Mouse (Mus musculus): ENCODE measurements around the gene Slc26a8.

DNA sequence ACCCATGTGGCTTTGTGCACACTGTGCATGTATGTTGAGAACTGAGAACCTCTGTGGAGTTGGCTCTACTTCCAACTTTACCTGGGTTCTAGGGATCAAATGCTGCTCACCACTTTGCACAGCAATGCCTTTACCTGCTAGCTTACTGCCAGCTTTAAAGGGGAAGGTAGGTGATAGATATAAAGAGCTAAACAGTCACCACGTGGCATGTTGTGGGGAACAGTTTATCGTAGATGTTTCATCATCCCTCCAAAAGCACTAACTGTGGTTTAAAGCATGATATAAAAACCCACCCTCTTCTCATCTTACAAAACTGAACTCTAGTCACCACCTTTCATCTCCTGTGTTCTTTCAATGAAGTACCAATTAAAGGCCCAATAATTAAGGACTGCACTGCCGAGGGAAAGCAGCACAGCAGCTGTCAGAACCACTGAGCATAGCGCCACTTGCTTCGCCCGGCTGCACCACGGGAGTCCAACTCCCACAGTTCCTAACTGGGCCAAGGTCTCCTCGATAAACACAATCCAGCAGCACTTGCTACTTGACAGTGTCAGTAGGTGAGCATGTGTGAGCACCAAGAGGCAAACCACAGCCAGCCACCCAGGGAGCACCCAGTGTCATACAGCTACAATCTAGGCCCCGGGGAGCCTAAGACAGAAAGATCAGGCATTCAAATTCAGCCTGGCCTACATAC lies 88.3 kb downstream of the Slc26a8 start:
- no peak for TF ChIP-seq TAL1 (IDR thresholded peaks at IDR 0.05; ENCODE audit: low read length)
- TF ChIP-seq GATA1 (IDR thresholded peaks at IDR 0.05; ENCODE audit: low read length): no peak

Measured in erythroblast, embryonic 14.5 days (primary cell).